Mouse (Mus musculus) hindbrain, embryonic 13.5 days (tissue): ENCODE results near the gene Gm9048. TPM values are rescaled to one million over a fixed set of nuclear protein-coding genes. Genes with fewer than 3 reads are reported as not detected.
"Not testable (repeated sequence)": the region's sequence is repeated elsewhere in the genome, so short reads cannot be mapped to it uniquely, and the experiment has no call there.

ENCODE experiments used
- ATAC-seq: fragments of 200-750 bp; cut with Nextera tagmentation; 2 replicates; pipeline ENCODE4 v1.8.0; 2017; ENCODE audit warnings: moderate TSS enrichment; ENCODE audit not compliant: low FRiP score
- H3K27ac ChIP-seq: fragments of 300-500 bp; sonication (generic); 2 replicates; pipeline ENCODE4 v1.5.1; 2015; ENCODE audit warnings: inconsistent platforms, mild to moderate bottlenecking, moderate library complexity
- H3K27me3 ChIP-seq: fragments of 300-500 bp; sonication (generic); 2 replicates; pipeline ENCODE4 v1.6.1; 2015; ENCODE audit warnings: mild to moderate bottlenecking, inconsistent platforms
- H3K36me3 ChIP-seq: fragments of 300-500 bp; sonication (generic); 2 replicates; pipeline ENCODE4 v1.6.1; 2015; ENCODE audit warnings: mild to moderate bottlenecking, inconsistent platforms
- H3K4me1 ChIP-seq: fragments of 300-500 bp; sonication (generic); replicated peaks from 2 replicates; pipeline ENCODE4 v1.6.1; 2015; ENCODE audit warnings: inconsistent platforms
- H3K4me2 ChIP-seq: fragments of 300-500 bp; sonication (generic); 2 replicates; pipeline ENCODE4 v1.6.1; 2015; ENCODE audit warnings: inconsistent platforms, mild to moderate bottlenecking, moderate library complexity
- H3K4me3 ChIP-seq: fragments of 300-500 bp; sonication (generic); 2 replicates; pipeline ENCODE4 v1.5.1; 2015; ENCODE audit warnings: mild to moderate bottlenecking, inconsistent platforms
- H3K9ac ChIP-seq: fragments of 300-500 bp; sonication (generic); 2 replicates; pipeline ENCODE4 v1.6.1; 2015; ENCODE audit warnings: mild to moderate bottlenecking, inconsistent platforms
- H3K9me3 ChIP-seq: fragments of 300-500 bp; sonication (generic); 2 replicates; pipeline ENCODE4 v1.6.1; 2016; ENCODE audit warnings: inconsistent platforms
- WGBS: fragments of 180-500 bp; shearing (Covaris S2); methylation state at CpG from one replicate; pipeline ENCODE4 v1.1.7; 2015; 5-methylcytosine and 5-hydroxymethylcytosine counted together
- polyA plus RNA-seq: library from polyadenylated mRNA; unstranded; fragments of >200 nt; fragmentation: Nextera tagmentation; extraction: Ambion mirVana; gene quantifications from 2 replicates; pipeline ENCODE4 v1.2.1, GENCODE M21; 2015

Gene Gm9048
- not detected in 2 replicates for polyA plus RNA-seq

GRCm38 (mm10) chr10:118348579-118348978 is at the start of gene Gm9048:
TSS of gene Gm9048 (minus strand) at chr10:118348679.
- not testable (repeated sequence) for H3K27me3 ChIP-seq, ATAC-seq, H3K9me3 ChIP-seq, H3K36me3 ChIP-seq, H3K4me2 ChIP-seq, H3K4me3 ChIP-seq, H3K27ac ChIP-seq, H3K9ac ChIP-seq, H3K4me1 ChIP-seq
- WGBS, result 67% methylated on average over 1 of the region's 14 CpGs

GRCm38 (mm10) chr10:118370443-118370842 is 22.0 kb upstream of the Gm9048 start:
- Histone ChIP-seq H3K9me3 (no peaks in the 10 kb centered on the region), H3K4me3 (0 out of 2 replicates have a peak overlapping the region, but pooled peaks have one; percentile 15), H3K4me2 (peak overlapping the region; percentile 36), H3K36me3 (no peaks in the 10 kb centered on the region), H3K27ac (no peak overlapping the region), H3K9ac (no peak overlapping the region), H3K4me1 (no peaks in the 10 kb centered on the region), H3K27me3 (0 out of 2 replicates have a peak, but pooled peaks cover 4% of the 10 kb centered on the region)
- 8% methylated on average over 10 of the region's 10 CpGs for WGBS
- ATAC-seq, result peak; percentile 88

- 80% methylated on average over 9 of the region's 9 CpGs for WGBS
- no peak for ATAC-seq
Measured at GRCm38 (mm10) chr10:118369518-118369917, 21.0 kb upstream of the Gm9048 start.

GRCm38 (mm10) chr10:118354005-118354404 is 5.5 kb upstream of the Gm9048 start, which contains the start of gene Gm9049:
TSS of gene Gm9049 (minus strand) at chr10:118354105.
- 75% methylated on average over 1 of the region's 11 CpGs for WGBS
- H3K4me3 ChIP-seq, H3K4me2 ChIP-seq, H3K27ac ChIP-seq, H3K27me3 ChIP-seq, H3K9ac ChIP-seq, H3K4me1 ChIP-seq, ATAC-seq, H3K9me3 ChIP-seq, H3K36me3 ChIP-seq: not testable (repeated sequence)

More at GRCm38 (mm10) chr10:118369518-118369917, 21.0 kb upstream of the Gm9048 start:
- Histone ChIP-seq H3K9ac (no peak overlapping the region), H3K4me2 (no peak overlapping the region), H3K4me1 (no peaks in the 10 kb centered on the region), H3K4me3 (no peak overlapping the region), H3K27me3 (0 out of 2 replicates have a peak, but pooled peaks cover 4% of the 10 kb centered on the region), H3K36me3 (no peaks in the 10 kb centered on the region), H3K27ac (no peak overlapping the region), H3K9me3 (no peaks in the 10 kb centered on the region)

- not testable (repeated sequence) for H3K27me3 ChIP-seq, H3K9me3 ChIP-seq, H3K9ac ChIP-seq, H3K4me2 ChIP-seq, H3K4me3 ChIP-seq, H3K27ac ChIP-seq, H3K36me3 ChIP-seq, H3K4me1 ChIP-seq, ATAC-seq
- WGBS, result no CpG with 5 or more reads among the region's 14 CpGs
Measured at GRCm38 (mm10) chr10:118343155-118343554, 5.3 kb downstream of the Gm9048 start, which contains the start of gene Gm9046. TSS of gene Gm9046 (minus strand) at chr10:118343255.

- H3K27me3 ChIP-seq, H3K36me3 ChIP-seq, H3K4me3 ChIP-seq, ATAC-seq, H3K4me2 ChIP-seq, H3K9ac ChIP-seq, H3K4me1 ChIP-seq, H3K9me3 ChIP-seq, H3K27ac ChIP-seq: not testable (repeated sequence)
- no CpG with 5 or more reads among the region's 14 CpGs for WGBS
Measured at GRCm38 (mm10) chr10:118337731-118338130, 10.7 kb downstream of the Gm9048 start, which contains the start of gene Gm9045. TSS of gene Gm9045 (minus strand) at chr10:118337831.

- no CpG with 5 or more reads among the region's 14 CpGs for WGBS
- H3K9ac ChIP-seq, H3K9me3 ChIP-seq, ATAC-seq, H3K36me3 ChIP-seq, H3K4me1 ChIP-seq, H3K27me3 ChIP-seq, H3K4me2 ChIP-seq, H3K4me3 ChIP-seq, H3K27ac ChIP-seq: not testable (repeated sequence)
Measured at GRCm38 (mm10) chr10:118332308-118332707, 16.2 kb downstream of the Gm9048 start, which contains the start of gene Gm9044. TSS of gene Gm9044 (minus strand) at chr10:118332408.

GRCm38 (mm10) chr10:118326869-118327268 is 21.6 kb downstream of the Gm9048 start, which contains the start of gene Gm9040:
TSS of gene Gm9040 (minus strand) at chr10:118326969.
- no CpG with 5 or more reads among the region's 11 CpGs for WGBS
- not testable (repeated sequence) for H3K9ac ChIP-seq, H3K4me2 ChIP-seq, H3K4me3 ChIP-seq, H3K36me3 ChIP-seq, H3K4me1 ChIP-seq, H3K27ac ChIP-seq, ATAC-seq, H3K27me3 ChIP-seq, H3K9me3 ChIP-seq

GRCm38 (mm10) chr10:118319024-118319423 is 29.5 kb downstream of the Gm9048 start:
- ATAC-seq, result no peak

GRCm38 (mm10) chr10:118302133-118302532 is 46.3 kb downstream of the Gm9048 start:
- not testable (repeated sequence) for H3K4me1 ChIP-seq, H3K4me3 ChIP-seq, ATAC-seq, H3K36me3 ChIP-seq, H3K4me2 ChIP-seq, H3K9me3 ChIP-seq, H3K9ac ChIP-seq, H3K27me3 ChIP-seq, H3K27ac ChIP-seq
- WGBS, result 47% methylated on average over 2 of the region's 2 CpGs

More at GRCm38 (mm10) chr10:118319024-118319423, 29.5 kb downstream of the Gm9048 start:
- Histone ChIP-seq H3K27ac (no peak overlapping the region), H3K36me3 (no peaks in the 10 kb centered on the region), H3K9me3 (no peaks in the 10 kb centered on the region), H3K4me2 (no peak overlapping the region), H3K27me3 (no peaks in the 10 kb centered on the region), H3K4me1 (no peaks in the 10 kb centered on the region), H3K9ac (no peak overlapping the region), H3K4me3 (no peak overlapping the region)
- WGBS, result 86% methylated on average over 8 of the region's 8 CpGs

Other genes starting within 250 kb of the Gm9048 start
- 36.6 and 37.1 TPM in 2 replicates for gene Mdm1, start 206.9 kb downstream of the Gm9048 start, polyA plus RNA-seq
- not detected in 2 replicates for gene Il22, start 143.7 kb downstream of the Gm9048 start, polyA plus RNA-seq
- gene Gm32717, start 107.9 kb downstream of the Gm9048 start, polyA plus RNA-seq, result 0.32 and 0.35 TPM in 2 replicates
- gene Gm32802, start 90.0 kb downstream of the Gm9048 start, polyA plus RNA-seq, result 0.32 and 0.35 TPM in 2 replicates
- gene Iltifb, start 53.6 kb downstream of the Gm9048 start, polyA plus RNA-seq, result not detected in 2 replicates
- gene Gm9040, start 21.7 kb downstream of the Gm9048 start, polyA plus RNA-seq, result 0.08 TPM in 1 of 2 replicates, not detected in the other
- 0.08 TPM in 1 of 2 replicates, not detected in the other for gene Gm9044, start 16.3 kb downstream of the Gm9048 start, polyA plus RNA-seq
- gene Gm9045, start 10.8 kb downstream of the Gm9048 start, polyA plus RNA-seq, result 0.09 TPM in 1 of 2 replicates, not detected in the other
- not detected in 2 replicates for gene Gm9046, start 5.4 kb downstream of the Gm9048 start, polyA plus RNA-seq
- 0.09 TPM in 1 of 2 replicates, not detected in the other for gene Gm9049, start 5.4 kb upstream of the Gm9048 start, polyA plus RNA-seq
- not detected in 2 replicates for gene Ifng, start 92.4 kb upstream of the Gm9048 start, polyA plus RNA-seq